Mouse (Mus musculus): ENCODE measurements around the gene Zfp692. TPM values are rescaled to one million over a fixed set of nuclear protein-coding genes. Genes with fewer than 3 reads are reported as not detected.
"Not testable (repeated sequence)": the region's sequence is repeated elsewhere in the genome, so short reads cannot be mapped to it uniquely, and the experiment has no call there.

Gene Zfp692
- 1 to 10 TPM; 4.2 to 6.6 TPM for total RNA-seq (2021)

DNA sequence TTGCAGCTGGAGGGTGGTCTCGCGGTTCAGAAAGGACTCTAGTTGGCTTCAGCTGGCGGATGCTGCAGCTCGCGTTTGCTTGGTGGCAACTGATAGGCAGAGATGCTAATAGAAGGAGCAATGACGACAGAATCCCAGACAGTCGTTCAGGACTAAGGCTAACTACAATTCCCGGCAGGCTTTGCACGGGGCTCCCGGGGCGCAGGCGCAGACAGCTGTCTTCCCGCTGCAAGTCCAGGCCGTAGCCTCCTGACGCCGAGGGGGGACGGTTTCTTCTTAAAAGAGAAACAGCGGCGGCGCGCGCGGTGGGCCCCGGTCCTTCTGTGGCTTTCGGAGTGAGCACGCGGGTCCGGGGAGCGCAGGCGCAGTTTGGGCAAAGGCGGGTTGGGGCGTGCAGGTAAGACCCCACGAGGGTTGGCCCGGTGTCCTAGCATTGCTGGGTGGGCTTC lies at the start of gene Zfp692:
Gene Zfp692 (plus strand): TSS at position 210 of the 449 bp plus-strand sequence.
- DNase-seq: peak; percentile 94

DNA sequence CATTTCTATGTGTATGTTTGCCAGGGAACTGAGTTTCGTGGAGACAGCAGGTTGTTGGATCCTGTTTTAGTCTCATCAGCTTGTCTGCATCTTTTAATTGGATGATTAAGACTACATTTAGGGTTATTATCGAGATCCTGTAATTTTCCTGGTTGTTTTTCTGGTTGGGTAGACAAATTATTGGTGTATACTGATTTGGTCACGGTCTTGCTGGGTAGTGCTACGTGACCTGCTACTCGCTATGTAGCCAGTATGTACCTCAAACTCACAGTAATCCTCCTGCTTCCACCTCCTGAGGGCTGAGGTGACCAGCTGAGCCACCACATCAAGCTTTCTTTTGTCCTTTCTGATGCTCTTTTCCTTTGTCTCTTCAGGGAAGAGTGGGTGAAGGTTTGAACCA lies 49.1 kb upstream of the Zfp692 start:
- DNase-seq: no peak

DNA sequence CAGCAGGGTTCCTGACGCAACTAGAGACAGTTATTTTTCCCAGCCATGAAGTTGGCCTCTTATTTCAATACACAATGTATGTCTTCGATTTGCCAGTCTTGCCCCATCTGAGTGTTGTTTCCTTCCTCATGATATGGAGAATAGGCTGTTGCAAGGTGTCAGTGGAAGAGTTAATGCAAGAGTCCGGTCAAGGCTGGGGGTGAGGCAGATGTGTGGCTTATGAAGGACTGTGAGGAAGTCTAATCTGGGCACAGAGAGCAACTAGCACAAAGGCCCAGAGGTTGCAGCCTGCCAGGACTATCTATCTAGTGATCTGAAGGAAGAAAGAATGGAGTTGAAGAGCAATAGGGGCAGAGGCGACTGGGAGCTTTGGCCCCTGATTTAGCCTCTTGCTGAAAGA lies 46.7 kb upstream of the Zfp692 start:
- no peak for DNase-seq

DNA sequence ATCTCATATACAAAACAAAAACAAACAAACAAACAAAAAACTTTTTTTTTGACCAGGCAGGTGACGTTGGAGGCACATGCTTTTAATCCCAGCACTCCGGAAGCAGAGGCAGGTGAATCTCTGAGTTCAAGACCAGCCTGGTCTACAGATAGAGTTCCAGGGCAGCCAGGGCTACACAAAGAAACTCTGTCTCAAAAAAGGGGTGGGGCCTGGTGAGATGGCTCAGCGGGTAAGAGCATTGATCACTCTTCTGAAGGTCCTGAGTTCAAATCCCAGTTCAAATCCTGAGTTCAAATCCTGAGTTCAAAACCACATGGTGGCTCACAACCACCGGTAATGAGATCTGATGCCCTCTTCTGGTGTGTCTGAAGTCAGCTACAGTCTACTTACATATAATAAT lies 45.0 kb upstream of the Zfp692 start:
- DNase-seq: no peak

DNA sequence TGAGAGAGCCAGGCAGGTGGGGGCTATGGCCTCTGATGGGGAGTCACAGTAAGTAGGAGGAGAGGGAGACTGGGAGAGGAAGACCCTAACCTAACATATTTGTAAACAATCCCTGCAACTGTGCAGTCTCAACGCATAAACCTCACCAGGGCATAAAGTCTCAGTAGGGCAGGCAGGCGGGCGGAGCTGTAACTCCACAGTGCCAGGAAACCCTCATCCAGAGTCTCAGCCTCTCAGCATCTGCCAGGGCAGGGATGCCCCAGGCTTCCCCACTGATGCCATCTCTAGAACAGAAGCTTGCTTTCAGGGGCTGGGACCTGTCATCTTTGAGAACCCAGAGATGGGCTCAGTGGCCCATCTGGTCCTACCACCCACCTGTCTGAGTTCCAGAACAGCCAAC lies 44.5 kb upstream of the Zfp692 start:
- no peak for DNase-seq

DNA sequence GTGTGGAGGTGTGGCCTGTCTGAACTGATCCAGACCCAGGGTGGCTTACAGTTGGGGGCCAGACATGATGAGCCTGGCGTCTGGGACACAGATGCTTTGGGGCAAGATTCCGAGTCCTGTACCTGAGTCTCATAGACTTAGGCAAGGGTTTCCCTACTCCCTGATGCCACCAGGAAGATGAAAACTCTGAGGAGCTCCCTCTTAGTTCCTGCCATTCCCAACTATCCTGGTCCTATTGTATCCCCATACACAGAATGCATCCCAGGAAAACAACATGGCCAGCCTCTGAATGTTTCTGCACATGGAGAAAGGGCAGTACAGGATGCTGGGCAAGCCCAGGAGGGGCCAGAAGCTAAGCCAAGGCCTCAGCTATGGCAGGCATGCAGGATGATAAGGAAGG lies 43.4 kb upstream of the Zfp692 start:
- DNase-seq: no peak

DNA sequence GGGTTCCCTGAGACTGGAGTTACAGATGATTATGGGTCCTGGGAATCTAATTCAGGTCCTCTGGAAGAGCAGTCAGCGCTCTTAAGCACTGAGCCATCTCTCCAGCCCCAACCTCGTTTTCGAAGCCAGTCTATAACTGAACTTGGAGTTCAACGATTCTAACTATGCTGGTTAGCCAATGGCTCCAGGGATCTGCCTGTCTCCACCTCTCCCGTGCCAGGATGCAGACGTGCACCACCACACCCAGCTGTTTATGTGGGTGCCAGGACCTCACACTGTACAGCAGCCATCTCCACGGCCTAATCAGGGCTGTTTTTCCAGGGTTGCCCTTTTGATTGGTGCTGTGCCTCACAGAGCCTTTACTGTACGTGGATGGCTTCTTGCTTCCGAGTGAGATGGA lies 42.3 kb upstream of the Zfp692 start:
- DNase-seq: no peak

DNA sequence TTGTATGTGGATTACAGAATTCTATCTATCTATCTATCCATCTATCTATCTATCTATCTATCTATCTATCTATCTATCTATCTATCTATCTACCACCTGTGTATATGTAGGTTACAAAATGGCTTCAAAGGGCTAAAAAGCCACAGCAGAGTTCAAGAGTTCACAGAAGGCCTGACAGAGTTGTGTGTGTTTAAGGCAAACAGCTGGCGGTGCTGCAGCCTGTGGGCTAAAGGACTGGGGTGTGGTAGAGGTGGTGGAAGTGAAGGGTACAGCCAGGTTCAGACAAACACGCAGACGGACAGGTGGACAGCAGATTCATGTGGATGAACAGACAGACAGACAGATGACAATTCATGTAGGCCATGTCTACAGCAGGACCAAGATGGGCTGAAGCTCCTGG lies 38.6 kb upstream of the Zfp692 start:
- no peak for DNase-seq

DNA sequence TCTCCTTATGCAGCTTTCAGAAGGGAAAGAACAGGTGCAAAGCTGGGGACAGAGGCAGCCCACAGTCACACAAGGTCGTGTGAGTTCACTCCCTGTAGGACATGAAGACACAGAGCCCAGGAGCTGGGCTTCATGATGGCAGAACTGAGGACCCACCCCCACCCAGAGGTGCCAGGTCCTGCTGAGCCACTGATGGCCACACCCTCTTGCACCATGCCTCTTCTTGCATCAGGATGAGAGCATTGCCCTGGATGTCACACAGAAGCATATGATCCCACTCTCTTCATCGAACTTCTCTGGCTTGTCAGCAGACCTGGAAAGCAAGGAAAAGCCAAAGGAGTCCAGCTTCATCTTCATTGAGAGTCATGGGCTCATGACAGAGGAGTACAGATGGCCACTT lies 32.3 kb upstream of the Zfp692 start, which contains the start of gene 4930438A08Rik:
Gene 4930438A08Rik (plus strand): TSS at position 228 of the 400 bp plus-strand sequence.
- DNase-seq: no peak

DNA sequence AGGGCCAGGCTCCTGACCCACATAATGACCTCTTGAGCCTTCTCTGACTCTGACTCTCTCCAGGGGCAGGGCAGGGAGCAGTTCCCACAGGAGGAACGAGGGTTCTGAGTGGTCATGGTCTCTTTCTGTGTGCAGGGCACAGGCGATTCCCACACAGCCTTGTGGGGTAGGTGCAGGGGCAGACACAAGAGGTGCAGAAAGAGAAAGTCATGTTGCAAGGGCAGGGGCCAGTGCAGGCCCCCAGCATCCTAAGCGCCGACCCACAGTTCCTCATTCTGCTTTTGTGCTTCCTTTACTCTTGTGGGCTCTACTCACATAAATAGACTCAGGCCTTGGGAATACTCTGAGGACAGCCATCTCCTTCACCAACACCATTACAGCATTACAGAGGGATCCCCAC lies 31.1 kb upstream of the Zfp692 start:
- DNase-seq: no peak

DNA sequence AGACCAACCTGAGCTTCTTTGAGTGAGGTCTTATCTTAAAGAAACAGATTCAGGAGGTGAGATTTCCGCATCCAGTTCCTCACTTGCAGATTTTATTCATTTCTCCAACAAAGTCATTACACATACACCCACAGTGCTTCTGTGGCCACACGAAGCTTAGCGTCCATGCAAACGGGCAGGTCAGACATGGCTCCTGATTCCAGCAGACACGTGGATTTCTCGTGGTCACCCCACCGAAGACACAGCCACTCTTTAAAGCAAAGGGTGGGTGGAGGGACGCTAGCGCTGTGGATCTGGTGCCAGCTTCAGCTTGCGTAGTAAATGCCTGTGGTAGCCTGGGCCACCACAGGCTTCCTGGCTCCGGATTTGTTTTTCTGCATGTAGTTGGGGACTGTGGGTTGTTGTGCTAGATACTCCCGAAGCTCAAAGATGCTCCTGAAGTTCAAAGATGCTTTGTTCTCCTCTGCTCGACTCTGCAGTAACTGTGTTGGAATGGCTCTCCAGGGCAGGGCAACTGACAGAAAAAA lies 24.8 kb upstream of the Zfp692 start:
- DNase-seq: no peak

DNA sequence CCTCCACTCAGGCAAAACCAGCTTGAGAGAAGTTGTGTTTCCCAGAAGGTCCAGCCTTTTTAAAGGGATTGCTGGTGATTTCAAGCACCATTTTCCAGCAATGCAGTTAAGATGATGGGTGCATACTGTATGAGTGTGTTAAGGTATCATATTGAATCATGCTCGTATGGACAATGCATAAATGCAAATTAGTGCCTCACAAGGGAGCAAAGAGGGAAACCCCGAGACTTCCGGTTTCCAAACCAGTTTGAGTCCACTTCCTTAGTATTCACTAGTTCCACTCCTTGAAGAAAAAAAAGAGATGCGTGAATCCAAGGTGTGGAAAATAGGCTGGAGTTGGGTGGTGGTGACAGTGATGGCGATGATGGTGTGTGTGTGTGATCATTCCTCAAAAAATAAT lies 24.4 kb upstream of the Zfp692 start:
- no peak for DNase-seq

DNA sequence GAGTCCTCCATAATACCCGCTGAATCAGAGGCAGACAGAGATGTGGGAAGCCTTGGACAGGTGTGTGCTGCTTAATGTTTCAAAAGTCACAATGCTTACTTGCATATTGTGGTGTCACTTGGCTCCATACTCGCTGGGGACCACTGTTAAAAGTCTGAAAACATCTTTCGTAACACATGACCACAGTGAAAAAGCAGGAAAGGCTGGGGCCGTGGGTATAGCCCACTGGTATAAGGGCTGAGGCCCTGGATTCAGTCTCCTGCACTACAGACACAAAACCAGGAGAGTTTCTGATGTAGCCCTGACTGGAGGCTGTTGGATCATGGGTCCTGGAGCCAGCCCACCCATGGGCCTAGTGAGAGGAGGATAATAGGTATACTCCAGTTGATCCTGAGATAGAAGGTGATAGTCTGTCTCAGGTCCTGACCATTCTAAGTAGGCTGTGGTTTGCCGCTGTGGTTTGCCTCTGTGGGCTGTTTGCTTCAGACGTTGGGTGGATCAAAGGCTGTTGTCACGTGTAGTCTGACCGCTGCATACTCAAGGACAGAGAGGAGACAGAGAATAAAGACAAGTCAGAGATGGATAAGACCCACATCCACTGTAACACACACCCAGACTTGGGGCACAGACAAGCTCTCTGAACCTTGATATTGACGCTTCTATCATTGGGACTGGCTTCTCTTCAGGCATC lies 16.7 kb upstream of the Zfp692 start:
- DNase-seq: no peak

DNA sequence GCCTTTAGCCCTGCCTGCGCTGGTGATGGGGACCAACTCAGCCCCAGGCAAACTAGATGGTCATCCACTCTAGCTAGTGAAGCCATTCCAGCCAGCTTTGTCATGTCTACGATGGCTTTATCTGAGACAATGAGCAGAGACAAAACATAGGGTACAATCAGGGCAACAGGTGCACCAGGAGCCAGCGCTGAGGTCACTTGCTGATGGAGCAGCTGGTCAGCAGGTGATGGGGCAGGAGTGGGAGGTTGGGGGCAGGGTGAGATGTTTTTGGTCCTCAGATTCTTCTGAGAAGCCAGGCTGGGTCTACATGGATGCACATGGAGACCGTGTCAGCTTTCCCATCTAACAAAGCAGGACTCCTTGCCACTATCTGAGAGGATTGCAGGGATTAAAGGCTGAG lies 16.1 kb upstream of the Zfp692 start:
- no peak for DNase-seq

DNA sequence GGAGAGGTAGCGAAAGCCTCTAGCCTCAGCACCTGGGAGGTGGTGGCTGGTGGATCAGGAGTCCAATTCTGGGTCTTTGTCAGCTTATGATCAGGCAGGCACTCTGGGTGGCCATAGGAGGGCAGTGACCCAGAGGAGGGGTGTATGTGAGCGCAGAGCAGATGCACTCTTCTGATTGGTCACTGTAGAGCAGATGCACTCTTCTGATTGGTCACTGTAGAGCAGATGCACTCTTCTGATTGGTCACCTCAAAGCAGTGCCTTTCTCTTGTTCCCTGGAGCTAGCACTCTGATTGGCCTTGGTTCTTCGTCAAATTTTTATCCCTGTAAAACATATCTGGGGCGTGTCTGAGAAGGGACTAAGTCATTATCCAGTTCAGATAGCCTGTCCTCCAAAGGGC lies 14.1 kb upstream of the Zfp692 start:
- DNase-seq: no peak

DNA sequence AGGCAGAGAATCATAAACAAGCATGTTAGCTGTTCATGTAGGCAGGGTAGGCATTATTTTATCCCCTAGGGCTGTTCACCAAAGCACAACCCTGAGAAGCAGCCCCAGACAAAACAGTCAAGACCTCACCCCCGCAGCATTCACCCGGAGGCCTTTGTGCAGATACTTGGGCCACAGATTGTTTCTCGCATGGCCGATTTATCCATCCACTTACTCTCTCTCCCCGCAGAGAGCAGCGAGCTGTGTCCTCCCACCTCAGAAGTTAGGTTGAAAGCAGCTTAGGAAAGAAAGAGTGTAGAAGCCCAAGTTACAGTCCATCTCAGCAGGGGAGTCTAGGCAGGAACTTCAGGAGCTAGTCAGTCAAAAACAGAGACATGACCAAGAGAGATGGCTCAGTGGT lies 9.5 kb upstream of the Zfp692 start:
- no peak for DNase-seq

DNA sequence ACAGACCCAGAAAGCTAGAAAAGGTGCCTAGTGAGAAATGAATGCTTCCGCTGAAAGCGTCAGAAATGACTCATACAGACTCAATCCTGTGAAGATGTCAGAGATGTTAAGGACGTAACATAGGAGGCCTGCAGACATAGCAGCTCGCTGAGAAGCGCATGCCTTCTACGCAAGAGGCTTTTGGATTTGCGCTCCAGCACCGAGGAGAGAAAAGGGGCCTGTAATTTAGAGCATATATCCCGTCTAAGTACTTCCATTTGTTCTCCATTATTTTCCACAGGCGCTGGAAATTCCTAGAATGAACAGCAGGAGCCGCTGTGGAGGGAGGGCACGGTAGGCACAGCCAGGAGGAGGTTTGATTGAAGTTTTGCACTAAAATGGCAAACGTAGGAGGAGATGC lies 5.8 kb upstream of the Zfp692 start:
- peak; percentile 83 for DNase-seq

DNA sequence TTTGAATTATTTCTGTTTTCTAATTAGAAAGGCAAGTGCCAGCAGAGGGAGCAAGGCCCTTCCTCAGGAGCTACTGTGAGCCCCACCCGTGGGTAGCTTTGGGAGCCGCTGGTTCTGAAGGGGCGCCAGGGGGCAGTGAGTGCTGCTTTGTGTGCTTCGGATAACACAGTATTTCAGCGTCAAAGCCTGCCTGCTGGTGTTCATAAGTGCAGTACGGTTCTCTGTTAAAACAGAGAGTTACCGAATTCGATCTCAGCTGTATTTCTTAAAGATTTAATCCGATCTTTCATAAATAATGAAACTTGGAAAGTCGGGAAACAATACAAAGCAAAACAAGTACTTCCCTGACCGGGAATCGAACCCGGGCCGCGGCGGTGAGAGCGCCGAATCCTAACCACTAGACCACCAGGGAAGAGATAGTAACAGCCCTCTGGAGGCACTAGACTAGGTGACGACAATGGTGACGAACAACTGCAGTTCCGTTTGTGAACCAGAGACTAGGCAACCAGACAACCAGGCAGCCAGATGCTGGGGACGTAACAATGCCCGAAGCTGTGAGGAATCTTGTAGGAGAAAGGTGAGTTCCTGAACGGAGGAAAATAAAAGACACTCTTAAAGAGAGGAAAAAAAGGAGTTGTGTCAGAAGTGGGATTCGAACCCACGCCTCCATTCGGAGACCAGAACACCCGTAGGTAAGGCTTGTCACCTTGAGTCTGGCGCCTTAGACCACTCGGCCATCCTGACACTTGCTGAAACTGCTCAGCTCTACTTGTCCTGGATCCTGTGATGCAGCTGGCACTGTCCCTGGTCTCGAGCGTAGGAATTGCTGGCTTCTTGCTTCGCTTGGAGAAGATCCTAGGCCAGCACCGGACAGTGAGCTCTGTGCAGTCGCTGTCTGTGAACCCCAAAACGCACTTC lies 4.8 kb upstream of the Zfp692 start:
- DNase-seq: peak; percentile 97

DNA sequence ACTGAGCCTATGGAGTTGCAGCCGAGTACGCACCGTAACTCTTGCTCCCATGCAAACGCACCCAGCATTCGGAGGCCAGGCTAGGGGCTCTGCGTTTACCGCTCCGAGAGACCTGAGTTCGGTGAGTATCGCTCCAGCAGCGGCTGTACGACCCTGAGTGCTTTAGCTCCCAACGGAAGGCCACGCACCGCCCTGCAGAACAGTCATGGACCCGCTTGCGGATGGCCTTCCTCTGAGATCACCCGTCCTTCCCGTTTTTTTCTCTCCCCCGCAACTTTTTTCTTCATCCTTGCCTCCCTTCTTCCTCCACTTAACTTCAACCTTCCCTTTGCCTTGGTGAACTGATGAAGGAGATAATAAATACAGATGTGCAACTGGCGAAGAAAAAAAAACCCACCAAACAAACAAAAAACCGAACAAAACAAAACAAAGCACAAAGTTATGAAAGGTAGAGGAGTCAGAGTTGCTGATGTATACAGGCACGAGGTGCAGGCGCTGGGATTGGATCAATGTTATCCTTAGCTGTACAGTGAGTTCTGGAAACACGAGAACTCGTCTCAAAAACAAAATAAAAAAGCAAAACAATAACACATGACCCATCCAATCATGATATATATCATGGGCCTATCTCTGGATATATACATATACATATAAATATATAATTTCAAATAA lies 4.0 kb upstream of the Zfp692 start:
- no peak for DNase-seq

DNA sequence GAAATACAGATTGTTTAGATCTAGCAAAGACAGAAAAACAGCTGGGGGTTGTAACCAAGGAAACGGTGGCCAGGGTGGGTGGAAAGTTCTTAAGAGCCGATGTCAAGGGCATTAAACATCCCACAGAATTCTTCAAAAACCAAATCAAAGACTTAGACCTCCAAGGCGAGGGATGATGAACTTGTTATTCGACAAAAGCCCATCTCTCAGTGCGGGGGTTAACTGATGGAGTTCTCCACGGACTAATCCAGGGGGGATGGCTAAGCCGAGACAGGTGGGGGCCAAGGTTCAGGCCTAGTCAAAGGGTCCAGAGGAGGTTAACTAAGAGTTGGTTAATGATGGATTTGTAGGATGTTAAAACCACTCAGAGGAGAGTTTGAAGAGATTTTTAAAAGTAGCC lies 3.3 kb upstream of the Zfp692 start:
- DNase-seq: no peak

DNA sequence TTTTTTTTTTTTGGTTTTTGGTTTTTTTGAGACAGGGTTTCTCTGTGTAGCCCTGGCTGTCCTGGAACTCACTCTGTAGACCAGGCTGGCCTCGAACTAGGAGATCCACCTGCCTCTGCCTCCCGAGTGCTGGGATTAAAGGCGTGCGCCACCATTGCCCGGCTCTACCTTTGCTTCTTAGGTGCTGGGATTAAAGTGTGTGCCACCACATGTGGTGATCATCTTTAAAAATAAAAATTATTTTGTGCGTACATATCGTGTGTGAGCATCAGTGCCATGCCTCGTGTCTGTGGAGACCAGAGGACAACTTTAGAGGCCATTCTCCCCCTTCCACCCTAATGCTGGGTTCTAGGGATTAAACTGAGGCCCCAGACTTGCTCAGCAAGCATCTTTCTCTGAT lies 1.6 kb upstream of the Zfp692 start:
- not testable (repeated sequence) for DNase-seq

DNA sequence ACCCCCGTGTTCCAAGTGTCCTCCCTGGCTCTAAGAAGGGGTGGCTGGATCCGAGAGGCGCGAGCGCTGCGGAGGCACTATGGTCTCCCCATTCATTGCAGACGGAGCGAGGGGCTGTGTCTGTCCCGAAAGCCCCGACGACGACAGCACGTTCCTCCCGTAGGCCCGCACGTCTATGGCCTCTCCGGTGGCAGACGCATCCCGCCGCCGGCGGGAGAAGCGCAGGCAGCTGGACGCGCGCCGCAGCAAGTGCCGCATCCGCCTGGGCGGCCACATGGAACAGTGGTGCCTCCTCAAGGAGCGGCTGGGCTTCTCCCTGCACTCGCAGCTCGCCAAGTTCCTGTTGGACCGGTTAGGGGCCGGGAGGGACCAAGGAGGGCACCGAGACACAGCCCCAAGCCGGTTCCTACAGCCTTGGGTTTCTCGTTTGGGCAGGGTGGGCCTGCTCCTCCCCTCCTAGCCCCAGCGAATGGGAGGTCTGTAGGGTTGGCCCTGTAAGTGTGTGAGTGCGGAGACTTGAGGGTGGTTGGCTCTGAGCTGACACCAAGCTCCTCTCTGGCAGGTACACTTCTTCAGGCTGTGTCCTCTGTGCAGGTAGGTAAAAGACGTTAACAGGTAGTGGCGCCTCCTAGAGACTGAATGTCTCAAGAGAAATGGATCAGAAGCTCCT lies 677 bp downstream of the Zfp692 start:
- DNase-seq: peak; percentile 50

Measured in heart, postnatal 4 days (tissue).